Mouse (Mus musculus) liver, adult 2 months (tissue): ENCODE results near the gene Exosc7.

Experiments
- CTCF ChIP-seq: fragments of 200-500 bp; IDR thresholded peaks from 2 replicates; pipeline ENCODE4 v1.5.1; 2011; ENCODE audit warnings: low read depth, low read length, control low read depth
- POLR2A ChIP-seq: fragments of 200-500 bp; IDR thresholded peaks from 2 replicates; pipeline ENCODE4 v1.6.1; 2011; ENCODE audit warnings: low read length, control low read depth; ENCODE audit not compliant: insufficient read depth; ENCODE audit errors: extremely low read depth

GRCm38 (mm10) chr9:123104362-123104761 is 8.7 kb upstream of the Exosc7 start:
- no peak for TF ChIP-seq POLR2A
- no peak for TF ChIP-seq CTCF
